In genomic region chr11:23769033-23769432, GRCm38 (mm10) we compare ENCODE assay signal across 17 mouse cellular contexts. TPM values are rescaled to one million over a fixed set of nuclear protein-coding genes. Genes with fewer than 3 reads are reported as not detected.
A peak's percentile ranks its signal among the peaks of the same experiment; 100 is the strongest.
DNase-seq lines count a peak whose midpoint lies in the region; TF ChIP-seq lines count a peak whose summit lies in the region.
"Had no signal": no experiment of that assay in that cellular context is flagged by ENCODE, and none has a peak within 500 bp of the region (broad histone marks: within the 10 kb centered on the region; RNA-seq: fewer than 3 reads in every experiment).

No protein-coding gene starts in this region.

- no peak for DNase-seq in heart, adult 2 months
- DNase-seq in heart, adult 18-20 months = no peak
- no peak for DNase-seq in layer of hippocampus, adult 2 months (ENCODE audit: low spot score in 2 of 2)
- no peak for DNase-seq in layer of hippocampus, adult 18-20 months (ENCODE audit: low spot score in 2 of 2)
- peak; percentile 4 for DNase-seq in 3T3-L1 (ENCODE audit: low read depth, low spot score)
- DNase-seq in MEL (ENCODE audit: low read depth, low spot score) = peak; percentile 30
- no peak for DNase-seq in kidney, postnatal 4 days
- no peak for DNase-seq in right cerebral cortex, postnatal 36 days (ENCODE audit: low spot score in 2 of 2)
- DNase-seq: right cerebral cortex, postnatal 14 days had no signal

- peak overlapping the region; percentile 72 for H3K4me3 ChIP-seq in heart, adult 2 months
- peak overlapping the region; percentile 94 for H3K4me3 ChIP-seq in layer of hippocampus, adult 2 months
- H3K4me3 ChIP-seq in MEL (ENCODE audit: control insufficient read depth in 1 of 2, insufficient read depth in 1 of 2, low read depth in 2 of 2, low read length in 2 of 2) = peak overlapping the region; percentile 21 to 56; a peak in 3 of 4 replicates

- peak overlapping the region; percentile 98 for H3K27ac ChIP-seq in heart, adult 2 months
- no peak overlapping the region for H3K27ac ChIP-seq in layer of hippocampus, adult 2 months
- H3K27ac ChIP-seq in MEL (ENCODE audit: control insufficient read depth, low read depth, low read length) = peak overlapping the region; percentile 57
- H3K27ac ChIP-seq: forebrain, embryonic 13.5 days; hindbrain, embryonic 13.5 days; kidney, postnatal 0 days; limb, embryonic 12.5 days; liver, embryonic 14.5 days; midbrain, embryonic 12.5 days; neural tube, embryonic 12.5 days had no signal

- no peak for TF ChIP-seq POLR2A in heart, adult 2 months (IDR thresholded peaks at IDR 0.05; ENCODE audit: insufficient read depth, low read depth, low read length)
- TF ChIP-seq POLR2A in MEL (IDR thresholded peaks at IDR 0.05; ENCODE audit: control insufficient read depth in 1 of 2, insufficient read depth in 1 of 2, low read depth in 1 of 2, low read length in 2 of 2, poor library complexity in 1 of 2) = no peak

- peaks cover 3% of the 10 kb centered on the region; the same call in 1 of the 2 replicates for H3K79me2 ChIP-seq in heart, adult 2 months (replicated peaks; ENCODE audit: control insufficient read depth, insufficient read depth, low read length)
- peaks cover 1% of the 10 kb centered on the region; the same call in 1 of the 2 replicates for H3K79me2 ChIP-seq in MEL (ENCODE audit: control insufficient read depth, insufficient read depth, low read length, poor library complexity)

- no peak for TF ChIP-seq RAD21 in MEL (IDR thresholded peaks at IDR 0.05; ENCODE audit: low read depth, low read length)

- intact Hi-C loops in heart, adult 2 months (cut with DNase I) = no loop called here

- no peak for TF ChIP-seq CTCF in heart, adult 2 months (IDR thresholded peaks at IDR 0.05)
- no peak for TF ChIP-seq CTCF in layer of hippocampus, adult 2 months (conservative IDR thresholded peaks at IDR 0.05)
- no peak for TF ChIP-seq CTCF in MEL (IDR thresholded peaks at IDR 0.05 in 2 of 3, conservative IDR thresholded peaks at IDR 0.05 in 1 of 3; ENCODE audit: control insufficient read depth in 1 of 3, insufficient read depth in 1 of 3, low read depth in 2 of 3, low read length in 3 of 3, poor library complexity in 1 of 3, severe bottlenecking in 1 of 3)

- peaks cover 5% of the 10 kb centered on the region for H3K4me1 ChIP-seq in heart, adult 2 months (ENCODE audit: control insufficient read depth, insufficient read depth, low read length)
- peaks cover 11 to 16% of the 10 kb centered on the region in 2 experiments for H3K4me1 ChIP-seq in MEL (ENCODE audit: control insufficient read depth in 1 of 2, insufficient read depth in 2 of 2, low read length in 2 of 2)
- H3K4me1 ChIP-seq: neural tube, embryonic 12.5 days had no signal

- peaks cover 5% of the 10 kb centered on the region for H3K36me3 ChIP-seq in heart, adult 2 months (ENCODE audit: control insufficient read depth, insufficient read depth, low read length)
- H3K36me3 ChIP-seq in MEL (ENCODE audit: control insufficient read depth in 1 of 2, insufficient read depth in 2 of 2, low read length in 2 of 2) = peaks cover 0 to 14% of the 10 kb centered on the region in 2 experiments; a peak in 2 of 4 replicates
- H3K36me3 ChIP-seq: heart, embryonic 15.5 days; hindbrain, embryonic 13.5 days; limb, embryonic 12.5 days; midbrain, embryonic 12.5 days; neural tube, embryonic 12.5 days had no signal

- no peak overlapping the region for H3K9ac ChIP-seq in heart, adult 2 months (ENCODE audit: low read depth, low read length)
- H3K9ac ChIP-seq in MEL (ENCODE audit: control insufficient read depth, low read depth, low read length, poor library complexity, severe bottlenecking) = peak overlapping the region; percentile 53
- H3K9ac ChIP-seq: forebrain, embryonic 13.5 days; limb, embryonic 12.5 days; liver, embryonic 14.5 days had no signal

- no peak for TF ChIP-seq EP300 in heart, adult 2 months (IDR thresholded peaks at IDR 0.05; ENCODE audit: insufficient read depth, low read depth, low read length)
- TF ChIP-seq EP300 in MEL (IDR thresholded peaks at IDR 0.05; ENCODE audit: low read depth in 1 of 2, low read length in 2 of 2) = no peak

- H3K9me3 ChIP-seq in MEL (replicated peaks; ENCODE audit: insufficient read depth, low read length) = no peaks in the 10 kb centered on the region
- H3K9me3 ChIP-seq: forebrain, embryonic 13.5 days; heart, embryonic 15.5 days; hindbrain, embryonic 13.5 days; midbrain, embryonic 12.5 days; neural tube, embryonic 12.5 days had no signal

- no peaks in the 10 kb centered on the region for H3K27me3 ChIP-seq in heart, adult 2 months (ENCODE audit: control insufficient read depth, insufficient read depth, low read length)
- H3K27me3 ChIP-seq in MEL (ENCODE audit: control insufficient read depth in 1 of 2, insufficient read depth in 2 of 2, low read length in 2 of 2) = no peaks in the 10 kb centered on the region
- H3K27me3 ChIP-seq: heart, embryonic 15.5 days; neural tube, embryonic 12.5 days had no signal

TF ChIP-seq in MEL, 35 proteins besides CTCF, POLR2A, EP300 and RAD21:
- TF ChIP-seq ZNF384 (IDR thresholded peaks at IDR 0.05; ENCODE audit: low read depth, low read length) (peak; percentile 48; the same call in 1 of the 2 replicates), E2F4 (IDR thresholded peaks at IDR 0.05; ENCODE audit: borderline replicate concordance, low read depth, low read length) (no peak), HCFC1 (IDR thresholded peaks at IDR 0.05; ENCODE audit: low read depth, low read length) (0 out of 2 replicates have a peak, but pooled peaks have one; percentile 0), NRF1 (IDR thresholded peaks at IDR 0.05; ENCODE audit: insufficient read depth, low read depth, low read length, poor library complexity, severe bottlenecking) (no peak), TCF12 (IDR thresholded peaks at IDR 0.05; ENCODE audit: low read depth, low read length) (no peak), SMC3 (IDR thresholded peaks at IDR 0.05; ENCODE audit: low read depth, low read length) (no peak)

RNA-seq across cellular contexts. Expression of gene Rel, which starts 1.7 kb away (rescaled TPM):
- 1 to 10 TPM; 7.6 to 9.5 TPM for total RNA-seq in heart, adult 2 months (2021)
- polyA plus RNA-seq in heart, adult 2 months (2012; rRNA removed) = 3.7 and 8.4 TPM in 2 replicates
- total RNA-seq in heart, adult 18-20 months (2021) = 1 to 10 TPM; 5.7 to 7.7 TPM
- 1 to 10 TPM; 2.7 to 2.9 TPM for total RNA-seq in layer of hippocampus, adult 2 months (2021)
- 1 to 10 TPM; 2.2 TPM for total RNA-seq in layer of hippocampus, adult 18-20 months (2021)
- total RNA-seq in MEL (2012; rRNA removed) = 0.42 and 1.2 TPM in 2 replicates
- polyA plus RNA-seq in MEL (2012; ENCODE audit: insufficient read depth in 1 of 2, insufficient read length in 2 of 2, low read depth in 1 of 2, low replicate concordance in 2 of 2, missing spikeins in 1 of 2) = 1 to 10 TPM in 1 of 2 experiments, not detected in 1; 2.5 TPM

Comparison
In these comparisons a context has a peak if more than half of its experiments do, and no peak if none do; other contexts are left out.
1. DNase-seq: peak in 3T3-L1 (single experiment) and MEL (single experiment); none in heart, adult 2 months (0 of 2), heart, adult 18-20 months (0 of 2), layer of hippocampus, adult 2 months (0 of 2), layer of hippocampus, adult 18-20 months (0 of 2), kidney, postnatal 4 days (0 of 2) and right cerebral cortex, postnatal 36 days (0 of 2).
2. H3K4me3 ChIP-seq: peak in every context shown above with its lines; median percentile 94 in layer of hippocampus, adult 2 months; 72 in heart, adult 2 months; 38 in MEL.